Mouse (Mus musculus): Measurements from ENCODE around the gene Col4a3.

The Col4a3 gene

GRCm38 (mm10) chr1:82686866-82687265 lies 100.1 kb downstream of the Col4a3 start:
- DNase-seq (ENCODE audit: low read depth), result no peak

- no peak for DNase-seq (ENCODE audit: low read depth)
These were observed 101.2 kb downstream of the Col4a3 start for GRCm38 (mm10) chr1:82687931-82688330.

GRCm38 (mm10) chr1:82695915-82696314 lies 109.2 kb downstream of the Col4a3 start:
- DNase-seq (ENCODE audit: low read depth), result no peak

GRCm38 (mm10) chr1:82717816-82718512 lies 131.2 kb downstream of the Col4a3 start:
- DNase-seq (ENCODE audit: low read depth), result no peak

GRCm38 (mm10) chr1:82724339-82725025 lies 137.8 kb downstream of the Col4a3 start, which contains the start of gene Mff:
Mff (plus strand) TSS chr1:82724890.
- DNase-seq (ENCODE audit: low read depth), result peak; percentile 97

- DNase-seq (ENCODE audit: low read depth), result no peak
These were observed 138.5 kb downstream of the Col4a3 start for GRCm38 (mm10) chr1:82725026-82725874.

- DNase-seq (ENCODE audit: low read depth), result peak; percentile 29
These were observed 139.1 kb downstream of the Col4a3 start for GRCm38 (mm10) chr1:82725875-82726185.

GRCm38 (mm10) chr1:82726482-82726881 lies 139.8 kb downstream of the Col4a3 start:
- DNase-seq (ENCODE audit: low read depth), result no peak

- no peak for DNase-seq (ENCODE audit: low read depth)
These were observed 146.6 kb downstream of the Col4a3 start for GRCm38 (mm10) chr1:82733357-82733756.

GRCm38 (mm10) chr1:82738066-82738465 lies 151.3 kb downstream of the Col4a3 start:
- DNase-seq (ENCODE audit: low read depth), result no peak

GRCm38 (mm10) chr1:82741539-82741938 lies 154.8 kb downstream of the Col4a3 start:
- no peak for DNase-seq (ENCODE audit: low read depth)

- DNase-seq (ENCODE audit: low read depth), result no peak
These were observed 157.2 kb downstream of the Col4a3 start for GRCm38 (mm10) chr1:82743962-82744361.

GRCm38 (mm10) chr1:82746408-82746807 lies 159.7 kb downstream of the Col4a3 start:
- no peak for DNase-seq (ENCODE audit: low read depth)

GRCm38 (mm10) chr1:82747714-82748452 lies 161.2 kb downstream of the Col4a3 start:
- no peak for DNase-seq (ENCODE audit: low read depth)

GRCm38 (mm10) chr1:82759520-82759919 lies 172.8 kb downstream of the Col4a3 start:
- peak; percentile 44 for DNase-seq (ENCODE audit: low read depth)

- DNase-seq (ENCODE audit: low read depth), result no peak
These were observed 174.9 kb downstream of the Col4a3 start for GRCm38 (mm10) chr1:82761454-82762169.

GRCm38 (mm10) chr1:82762274-82762673 lies 175.6 kb downstream of the Col4a3 start:
- DNase-seq (ENCODE audit: low read depth), result peak; percentile 22

- no peak for DNase-seq (ENCODE audit: low read depth)
These were observed 179.5 kb downstream of the Col4a3 start for GRCm38 (mm10) chr1:82766227-82766626.

- no peak for DNase-seq (ENCODE audit: low read depth)
These were observed 179.9 kb downstream of the Col4a3 start for GRCm38 (mm10) chr1:82766641-82767040.

GRCm38 (mm10) chr1:82768269-82768668 lies 181.5 kb downstream of the Col4a3 start, which contains the start of gene Tm4sf20:
Tm4sf20 (minus strand) TSS chr1:82768461.
- DNase-seq (ENCODE audit: low read depth), result no peak

GRCm38 (mm10) chr1:82771022-82771586 lies 184.4 kb downstream of the Col4a3 start, which contains the start of gene Gm47791:
Gm47791 (minus strand) TSS chr1:82771243.
- DNase-seq (ENCODE audit: low read depth), result no peak

All from induced T-regulatory cell, adult 2 months (primary cell).